Mouse (Mus musculus) kidney, postnatal 0 days (tissue): Measurements from ENCODE around the gene Mchr1. TPM values are rescaled to one million over a fixed set of nuclear protein-coding genes. Genes with fewer than 3 reads are reported as not detected.

Experiments
- ATAC-seq: fragments of 200-750 bp; cut with Nextera tagmentation; replicated peaks from 2 replicates; pipeline ENCODE4 v1.8.0; 2017; ENCODE audit warnings: low read depth, moderate number of reproducible peaks, moderate TSS enrichment, moderate library complexity; ENCODE audit not compliant: low FRiP score
- DNase-seq: peaks from one replicate; pipeline ENCODE4 v3.0.0-alpha.2; 2016; ENCODE audit warnings: low spot score
- H3K27ac ChIP-seq: fragments of 300-500 bp; sonication (generic); 2 replicates; pipeline ENCODE4 v1.5.1; 2014; ENCODE audit warnings: mild to moderate bottlenecking
- H3K27me3 ChIP-seq: fragments of 300-500 bp; sonication (generic); 2 replicates; pipeline ENCODE4 v1.6.1; 2014; ENCODE audit warnings: low read length, mixed read lengths; ENCODE audit not compliant: insufficient read depth
- H3K36me3 ChIP-seq: fragments of 300-500 bp; sonication (generic); 2 replicates; pipeline ENCODE4 v1.6.1; 2014; ENCODE audit warnings: low read length, mixed read lengths; ENCODE audit not compliant: insufficient read depth
- H3K4me1 ChIP-seq: fragments of 300-500 bp; sonication (generic); replicated peaks from 2 replicates; pipeline ENCODE4 v1.6.1; 2014; ENCODE audit warnings: antibody characterized with exemption, low read length, mixed read lengths; ENCODE audit not compliant: insufficient read depth
- H3K4me2 ChIP-seq: fragments of 300-500 bp; sonication (generic); 2 replicates; pipeline ENCODE4 v1.6.1; 2014; ENCODE audit warnings: mild to moderate bottlenecking, low read length, moderate library complexity, mixed read lengths
- H3K4me3 ChIP-seq: fragments of 300-500 bp; sonication (generic); replicated peaks from 2 replicates; pipeline ENCODE4 v1.5.1; 2014; ENCODE audit warnings: low read depth, low read length
- H3K9ac ChIP-seq: fragments of 300-500 bp; sonication (generic); 2 replicates; pipeline ENCODE4 v1.6.1; 2014; ENCODE audit warnings: low read depth, low read length
- H3K9me3 ChIP-seq: fragments of 300-500 bp; sonication (generic); replicated peaks from 2 replicates; pipeline ENCODE4 v1.6.1; 2016; ENCODE audit warnings: low read length, inconsistent platforms, mixed read lengths
- CTCF ChIP-seq: IDR thresholded peaks from 2 replicates; pipeline ENCODE4 v1.5.1; 2016; ENCODE audit warnings: antibody characterized with exemption, low read depth, mild to moderate bottlenecking, moderate library complexity
- WGBS: fragments of 180-500 bp; shearing (Covaris S2); extraction: QIAGEN DNeasy Blood & Tissue Kit; methylation state at CpG from one replicate; pipeline ENCODE4 v1.1.7; 2014; 5-methylcytosine and 5-hydroxymethylcytosine counted together
- polyA plus RNA-seq: library from polyadenylated mRNA; unstranded; fragments of >200 nt; fragmentation: Nextera tagmentation; extraction: Ambion mirVana; gene quantifications from 2 replicates; pipeline ENCODE4 v1.2.1, GENCODE M21; 2015

Mchr1 gene
- polyA plus RNA-seq, 1 experiment from 2014 or later = 0.78 TPM

- no peaks in the 10 kb centered on the region for H3K36me3 ChIP-seq
- H3K4me2 ChIP-seq = no peak overlapping the region
- no peak overlapping the region for H3K9ac ChIP-seq
- no peaks in the 10 kb centered on the region for H3K27me3 ChIP-seq
- DNase-seq = no peak
- WGBS = 79% methylated on average over 4 of the region's 4 CpGs
- H3K9me3 ChIP-seq = no peaks in the 10 kb centered on the region
- TF ChIP-seq CTCF = no peak
- H3K27ac ChIP-seq = no peak overlapping the region; the same call in 1 of the 2 replicates
- no peak overlapping the region for H3K4me3 ChIP-seq
- peaks cover 12% of the 10 kb centered on the region; the same call in 1 of the 2 replicates for H3K4me1 ChIP-seq
- no peak for ATAC-seq
Observed at GRCm38 (mm10) chr15:81248951-81249579, 13.8 kb downstream of the Mchr1 start.

- DNase-seq = no peak
- Histone ChIP-seq H3K4me1 (peaks cover 4% of the 10 kb centered on the region; the same call in 1 of the 2 replicates), H3K4me2 (no peak overlapping the region), H3K27ac (no peak overlapping the region), H3K27me3 (no peaks in the 10 kb centered on the region), H3K9ac (no peak overlapping the region), H3K9me3 (no peaks in the 10 kb centered on the region), H3K36me3 (no peaks in the 10 kb centered on the region), H3K4me3 (no peak overlapping the region)
- TF ChIP-seq CTCF = no peak
- ATAC-seq = no peak
- 53% methylated on average over 4 of the region's 4 CpGs for WGBS
Observed at GRCm38 (mm10) chr15:81252626-81253174, 17.4 kb downstream of the Mchr1 start.

GRCm38 (mm10) chr15:81253585-81253984, 18.3 kb downstream of the Mchr1 start:
- no peak overlapping the region for H3K4me3 ChIP-seq
- no peaks in the 10 kb centered on the region for H3K36me3 ChIP-seq
- no peaks in the 10 kb centered on the region for H3K9me3 ChIP-seq
- H3K27ac ChIP-seq = no peak overlapping the region
- WGBS = 64% methylated on average over 2 of the region's 2 CpGs
- H3K4me2 ChIP-seq = no peak overlapping the region
- ATAC-seq (no peak), DNase-seq (no peak)
- H3K4me1 ChIP-seq = no peaks in the 10 kb centered on the region
- H3K9ac ChIP-seq = no peak overlapping the region
- H3K27me3 ChIP-seq = no peaks in the 10 kb centered on the region
- no peak; the same call in 1 of the 2 replicates for TF ChIP-seq CTCF

- Histone ChIP-seq H3K27ac (no peak overlapping the region), H3K4me2 (no peak overlapping the region), H3K4me1 (no peaks in the 10 kb centered on the region), H3K36me3 (no peaks in the 10 kb centered on the region), H3K9ac (no peak overlapping the region), H3K4me3 (no peak overlapping the region), H3K27me3 (no peaks in the 10 kb centered on the region), H3K9me3 (no peaks in the 10 kb centered on the region)
- 65% methylated on average over 8 of the region's 8 CpGs for WGBS
- no peak for TF ChIP-seq CTCF
- no peak for ATAC-seq
- no peak for DNase-seq
Observed at GRCm38 (mm10) chr15:81254113-81254640, 18.9 kb downstream of the Mchr1 start.

- Histone ChIP-seq H3K4me3 (no peak overlapping the region), H3K9me3 (no peaks in the 10 kb centered on the region), H3K4me1 (no peaks in the 10 kb centered on the region), H3K27ac (no peak overlapping the region), H3K9ac (no peak overlapping the region), H3K36me3 (no peaks in the 10 kb centered on the region), H3K4me2 (no peak overlapping the region), H3K27me3 (no peaks in the 10 kb centered on the region)
- TF ChIP-seq CTCF = no peak
- WGBS = 61% methylated on average over 6 of the region's 6 CpGs
- no peak for ATAC-seq
- no peak for DNase-seq
Observed at GRCm38 (mm10) chr15:81255063-81255462, 19.8 kb downstream of the Mchr1 start.

GRCm38 (mm10) chr15:81258296-81258695, 23.0 kb downstream of the Mchr1 start:
- H3K4me1 ChIP-seq = no peaks in the 10 kb centered on the region
- H3K9me3 ChIP-seq = no peaks in the 10 kb centered on the region
- ATAC-seq = no peak
- no peak overlapping the region for H3K9ac ChIP-seq
- H3K4me3 ChIP-seq = no peak overlapping the region
- TF ChIP-seq CTCF = no peak
- DNase-seq = no peak
- H3K36me3 ChIP-seq = no peaks in the 10 kb centered on the region
- no peak overlapping the region for H3K4me2 ChIP-seq
- no peak overlapping the region for H3K27ac ChIP-seq
- 54% methylated on average over 9 of the region's 9 CpGs for WGBS
- no peaks in the 10 kb centered on the region for H3K27me3 ChIP-seq
